Mouse (Mus musculus) hindbrain, embryonic 12.5 days (tissue): Measurements from ENCODE around the gene Pla2g4b. TPM values are rescaled to one million over a fixed set of nuclear protein-coding genes. Genes with fewer than 3 reads are reported as not detected.

ENCODE experiments used
- ATAC-seq: fragments of 200-750 bp; cut with Nextera tagmentation; 2 replicates; pipeline ENCODE4 v1.8.0; 2017; ENCODE audit warnings: moderate TSS enrichment; ENCODE audit not compliant: low FRiP score
- H3K27ac ChIP-seq: fragments of 300-500 bp; sonication (generic); 2 replicates; pipeline ENCODE4 v1.5.1; 2016; ENCODE audit warnings: mild to moderate bottlenecking
- H3K27me3 ChIP-seq: fragments of 300-500 bp; sonication (generic); 2 replicates; pipeline ENCODE4 v1.6.1; 2016; ENCODE audit warnings: mild to moderate bottlenecking
- H3K36me3 ChIP-seq: fragments of 300-500 bp; sonication (generic); 2 replicates; pipeline ENCODE4 v1.6.1; 2016; ENCODE audit warnings: mild to moderate bottlenecking
- H3K4me1 ChIP-seq: fragments of 300-500 bp; sonication (generic); 2 replicates; pipeline ENCODE4 v1.6.1; 2016
- H3K4me2 ChIP-seq: fragments of 300-500 bp; sonication (generic); replicated peaks from 2 replicates; pipeline ENCODE4 v1.6.1; 2016; ENCODE audit warnings: mild to moderate bottlenecking
- H3K4me3 ChIP-seq: fragments of 300-500 bp; sonication (generic); 2 replicates; pipeline ENCODE4 v1.5.1; 2016; ENCODE audit warnings: mild to moderate bottlenecking
- H3K9ac ChIP-seq: fragments of 300-500 bp; sonication (generic); 2 replicates; pipeline ENCODE4 v1.6.1; 2016; ENCODE audit warnings: mild to moderate bottlenecking, moderate library complexity
- H3K9me3 ChIP-seq: fragments of 300-500 bp; sonication (generic); replicated peaks from 2 replicates; pipeline ENCODE4 v1.6.1; 2016; ENCODE audit warnings: mild to moderate bottlenecking
- WGBS: fragments of 180-500 bp; shearing (Covaris S2); methylation state at CpG from one replicate; pipeline ENCODE4 v1.1.7; 2016; 5-methylcytosine and 5-hydroxymethylcytosine counted together
- polyA plus RNA-seq: library from polyadenylated mRNA; unstranded; fragments of >200 nt; fragmentation: Nextera tagmentation; extraction: Ambion mirVana; gene quantifications from 2 replicates; pipeline ENCODE4 v1.2.1, GENCODE M21; 2016

The Pla2g4b gene
- polyA plus RNA-seq = 5.0 and 6.3 TPM in 2 replicates

DNA sequence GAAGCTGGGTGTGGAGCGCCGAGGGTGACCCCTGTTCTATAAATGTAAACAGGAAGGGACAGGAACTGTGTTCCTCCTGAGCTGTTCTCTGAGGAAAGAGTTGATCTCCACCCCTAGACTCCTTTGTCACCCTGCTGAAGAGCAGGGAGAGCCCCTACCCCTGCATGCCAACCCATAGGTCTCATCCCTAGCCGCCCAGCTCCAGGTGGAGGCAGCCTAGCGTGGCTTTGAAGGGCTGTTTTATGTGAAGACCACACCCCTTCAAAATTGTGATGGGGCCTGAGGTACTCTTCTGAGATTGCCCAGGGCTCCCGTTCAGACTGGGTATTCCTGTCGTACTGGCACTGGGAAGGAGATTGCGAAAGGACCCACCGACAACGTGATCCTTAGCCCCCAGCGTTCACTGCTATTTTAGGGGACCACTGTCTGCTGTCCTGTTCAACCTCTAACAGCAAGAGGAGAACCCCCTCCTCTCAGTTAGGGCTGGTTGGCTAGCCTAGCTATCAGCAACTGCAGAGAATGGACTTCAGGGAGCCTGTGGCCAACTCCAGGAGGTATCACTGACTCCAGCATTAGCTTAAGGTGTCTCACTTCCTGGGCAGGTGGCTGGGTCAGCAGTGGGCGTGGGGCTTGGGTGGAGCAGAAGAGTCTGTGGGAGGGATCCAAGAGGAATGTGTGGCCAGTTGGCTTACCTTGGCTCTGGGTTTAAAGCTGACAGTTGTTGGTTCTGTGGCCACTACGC lies at the start of gene Pla2g4b:
Pla2g4b (plus strand) TSS at position 692 of the 742 bp plus-strand sequence.
- no peaks in the 10 kb centered on the region for H3K27me3 ChIP-seq
- H3K4me1 ChIP-seq = peaks cover 7% of the 10 kb centered on the region
- no peak within 1 kb of the TSS for H3K27ac ChIP-seq
- H3K9me3 ChIP-seq = no peaks in the 10 kb centered on the region
- H3K9ac ChIP-seq = no peak within 1 kb of the TSS
- H3K4me3 ChIP-seq = no peak within 1 kb of the TSS
- no peak for ATAC-seq
- 90% methylated on average over 12 of the region's 12 CpGs for WGBS
- H3K36me3 ChIP-seq = peaks cover 74% of the 10 kb centered on the region
- no peak within 1 kb of the TSS for H3K4me2 ChIP-seq

DNA sequence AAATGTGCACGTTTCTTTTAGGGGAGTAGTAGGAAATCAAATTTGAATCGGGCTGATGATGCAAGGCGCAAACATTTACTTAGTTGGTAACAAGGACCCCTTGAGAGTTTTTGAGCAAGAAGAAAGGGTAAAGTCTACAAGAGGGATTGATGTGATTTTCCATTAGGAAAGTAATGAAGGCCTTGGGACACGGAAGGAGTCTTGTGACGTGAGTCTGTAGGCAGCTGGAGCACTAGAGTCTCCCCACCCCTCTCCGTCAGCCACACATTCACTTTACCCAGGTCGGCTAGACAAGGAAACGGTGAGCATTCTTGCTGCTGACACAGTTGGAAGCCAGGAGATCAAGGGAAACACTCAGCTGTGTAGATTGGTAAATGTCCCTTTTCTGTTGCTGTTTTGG lies 47.3 kb upstream of the Pla2g4b start:
- WGBS = 74% methylated on average over 8 of the region's 8 CpGs
- no peak overlapping the region for H3K4me2 ChIP-seq
- no peak overlapping the region for H3K9ac ChIP-seq
- no peaks in the 10 kb centered on the region for H3K9me3 ChIP-seq
- H3K4me1 ChIP-seq = no peaks in the 10 kb centered on the region; the same call in 1 of the 2 replicates
- no peaks in the 10 kb centered on the region for H3K36me3 ChIP-seq
- no peak overlapping the region for H3K4me3 ChIP-seq
- H3K27ac ChIP-seq = no peak overlapping the region
- no peak for ATAC-seq
- no peaks in the 10 kb centered on the region for H3K27me3 ChIP-seq

DNA sequence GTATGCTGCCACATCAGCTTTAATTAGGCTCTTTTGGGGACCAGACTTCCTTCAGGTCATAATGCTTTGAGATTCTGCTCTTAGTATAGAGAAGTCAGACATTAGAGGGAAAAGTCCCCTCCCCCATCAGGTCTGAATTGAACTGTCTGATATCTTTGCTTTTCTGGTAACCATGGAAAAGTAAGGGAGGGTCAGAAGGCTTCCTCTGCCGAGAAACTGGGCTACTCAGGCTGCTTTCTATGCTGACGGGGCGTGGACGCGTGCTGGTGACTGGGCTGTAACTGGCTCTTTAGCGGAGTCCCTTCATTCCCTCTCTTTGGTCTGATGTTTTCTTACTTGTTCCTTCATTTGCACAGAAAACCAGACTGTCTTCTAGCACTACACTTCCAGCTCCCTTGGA lies 46.8 kb upstream of the Pla2g4b start:
- no peak overlapping the region for H3K4me2 ChIP-seq
- no peak overlapping the region for H3K27ac ChIP-seq
- no peak for ATAC-seq
- no peaks in the 10 kb centered on the region for H3K27me3 ChIP-seq
- H3K4me1 ChIP-seq = no peaks in the 10 kb centered on the region; the same call in 1 of the 2 replicates
- no peak overlapping the region for H3K4me3 ChIP-seq
- H3K36me3 ChIP-seq = no peaks in the 10 kb centered on the region
- H3K9me3 ChIP-seq = no peaks in the 10 kb centered on the region
- no peak overlapping the region for H3K9ac ChIP-seq
- 66% methylated on average over 6 of the region's 6 CpGs for WGBS

DNA sequence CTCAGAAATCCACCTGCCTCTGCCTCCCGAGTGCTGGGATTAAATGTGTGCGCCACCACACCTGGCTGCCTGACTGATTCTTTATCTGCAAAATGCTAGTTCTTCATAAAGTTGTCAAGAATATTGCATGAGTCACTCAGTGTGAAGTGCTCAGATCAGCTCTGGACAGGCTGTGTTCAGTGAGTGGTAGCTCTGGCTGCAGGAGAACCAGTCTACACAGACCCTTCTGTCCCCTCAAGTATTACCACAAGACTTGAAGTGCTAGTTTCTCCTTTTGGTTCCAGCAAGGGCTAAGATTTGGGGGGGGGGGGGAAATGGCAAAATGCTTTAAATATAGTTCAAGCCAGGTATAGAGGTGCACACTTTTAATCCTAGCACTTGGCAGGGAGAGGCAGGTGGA lies 45.8 kb upstream of the Pla2g4b start:
- H3K4me1 ChIP-seq = no peaks in the 10 kb centered on the region; the same call in 1 of the 2 replicates
- H3K4me3 ChIP-seq = no peak overlapping the region
- H3K36me3 ChIP-seq = no peaks in the 10 kb centered on the region; the same call in 1 of the 2 replicates
- H3K27me3 ChIP-seq = no peaks in the 10 kb centered on the region
- 97% methylated on average over 2 of the region's 2 CpGs for WGBS
- H3K27ac ChIP-seq = no peak overlapping the region
- no peak overlapping the region for H3K4me2 ChIP-seq
- no peak overlapping the region for H3K9ac ChIP-seq
- H3K9me3 ChIP-seq = no peaks in the 10 kb centered on the region
- no peak for ATAC-seq

DNA sequence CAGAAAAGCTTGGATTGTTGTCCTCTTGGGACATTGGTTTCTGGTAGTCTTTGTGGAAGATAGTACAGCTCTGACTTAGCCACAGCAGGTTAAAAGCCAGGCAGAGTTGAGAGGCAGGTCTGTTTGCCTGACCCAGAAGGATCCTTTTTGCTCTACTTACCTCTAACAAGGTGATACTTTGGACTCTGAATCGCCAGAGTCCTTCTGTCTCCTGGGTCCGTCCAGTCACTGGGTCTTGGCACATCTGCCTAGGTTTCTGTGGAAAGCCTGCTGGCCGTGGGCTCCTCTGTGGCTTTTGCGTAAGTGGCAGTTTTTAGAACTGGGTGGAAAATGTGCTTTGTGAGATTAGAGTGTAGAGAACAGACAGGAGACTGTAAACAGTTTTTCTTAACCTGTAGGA lies 44.3 kb upstream of the Pla2g4b start:
- no peaks in the 10 kb centered on the region for H3K9me3 ChIP-seq
- H3K36me3 ChIP-seq = no peaks in the 10 kb centered on the region; the same call in 1 of the 2 replicates
- no peak overlapping the region for H3K27ac ChIP-seq
- no peak overlapping the region for H3K4me2 ChIP-seq
- no peak overlapping the region for H3K9ac ChIP-seq
- over 99% methylated on average over 4 of the region's 4 CpGs for WGBS
- H3K27me3 ChIP-seq = no peaks in the 10 kb centered on the region
- ATAC-seq = no peak
- H3K4me3 ChIP-seq = no peak overlapping the region
- H3K4me1 ChIP-seq = no peaks in the 10 kb centered on the region; the same call in 1 of the 2 replicates

DNA sequence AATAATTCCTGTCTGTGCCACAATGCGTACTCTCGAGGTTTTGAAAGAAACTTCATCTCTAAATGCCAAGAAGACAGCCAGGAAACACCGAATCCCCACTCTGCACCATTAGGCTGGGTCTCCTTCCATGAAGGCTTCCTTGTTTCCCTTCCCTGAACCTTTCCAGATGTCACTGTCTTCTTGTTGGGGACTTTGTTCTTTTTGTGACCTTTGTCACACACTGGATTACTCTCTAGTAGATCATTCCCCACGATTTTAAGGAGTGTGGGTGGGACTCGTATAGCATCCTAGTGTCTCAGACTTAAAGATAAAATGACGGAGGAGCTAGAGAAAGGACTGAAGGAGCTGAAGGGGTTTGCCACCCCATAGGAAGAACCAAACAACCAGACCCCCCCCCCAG lies 42.3 kb upstream of the Pla2g4b start:
- Histone ChIP-seq H3K4me3 (no peak overlapping the region), H3K27me3 (no peaks in the 10 kb centered on the region), H3K9me3 (no peaks in the 10 kb centered on the region), H3K9ac (no peak overlapping the region), H3K36me3 (no peaks in the 10 kb centered on the region; the same call in 1 of the 2 replicates), H3K4me2 (no peak overlapping the region), H3K27ac (no peak overlapping the region), H3K4me1 (no peaks in the 10 kb centered on the region; the same call in none of the 2 replicates)
- ATAC-seq = no peak
- WGBS = 81% methylated on average over 6 of the region's 6 CpGs

DNA sequence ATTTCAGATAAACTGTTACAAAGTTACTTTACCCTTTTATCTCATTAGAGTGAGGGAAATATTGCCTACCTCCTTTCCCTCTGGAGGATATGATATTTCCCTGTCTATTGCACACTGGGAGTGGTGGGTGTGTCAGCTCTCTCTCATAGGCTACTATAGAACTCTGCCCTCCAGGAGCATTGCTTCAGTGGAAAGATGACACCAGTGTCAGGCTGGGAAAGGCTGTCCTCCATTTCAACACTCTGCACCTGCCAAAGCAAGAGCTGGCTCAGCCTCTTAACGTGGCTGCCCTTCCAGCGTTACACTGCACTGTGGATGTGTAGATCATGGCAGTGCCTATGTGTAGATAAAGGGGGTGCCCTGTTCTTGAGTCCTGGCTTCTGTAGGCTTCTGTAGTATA lies 40.9 kb upstream of the Pla2g4b start:
- no peak for ATAC-seq
- no peaks in the 10 kb centered on the region; the same call in 1 of the 2 replicates for H3K4me1 ChIP-seq
- no peaks in the 10 kb centered on the region; the same call in 1 of the 2 replicates for H3K36me3 ChIP-seq
- H3K4me3 ChIP-seq = no peak overlapping the region
- no peaks in the 10 kb centered on the region for H3K9me3 ChIP-seq
- no peak overlapping the region for H3K4me2 ChIP-seq
- H3K27me3 ChIP-seq = no peaks in the 10 kb centered on the region
- H3K27ac ChIP-seq = no peak overlapping the region
- 81% methylated on average over 2 of the region's 2 CpGs for WGBS
- H3K9ac ChIP-seq = no peak overlapping the region

DNA sequence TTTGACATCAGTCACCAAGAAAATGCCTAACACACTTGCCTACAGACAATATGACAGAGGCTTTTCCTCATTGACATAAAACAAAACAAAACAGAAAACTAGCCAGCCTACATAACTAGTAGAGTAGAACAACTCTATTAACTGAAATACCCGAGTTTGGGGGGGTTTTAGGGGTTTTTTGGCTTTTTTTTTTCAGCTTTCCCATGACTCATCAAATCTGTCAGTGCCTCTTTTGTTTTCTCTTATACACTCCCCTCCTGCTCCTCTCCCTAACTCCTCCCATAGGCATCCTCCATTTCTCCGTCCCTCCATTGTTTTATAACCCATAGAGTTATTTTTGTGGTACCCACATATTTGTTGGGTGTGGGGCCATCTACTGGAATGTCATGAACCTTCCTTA lies 39.7 kb upstream of the Pla2g4b start:
- Histone ChIP-seq H3K9me3 (no peaks in the 10 kb centered on the region), H3K4me2 (no peak overlapping the region), H3K4me3 (no peak overlapping the region), H3K27ac (no peak overlapping the region), H3K27me3 (no peaks in the 10 kb centered on the region), H3K4me1 (no peaks in the 10 kb centered on the region; the same call in 1 of the 2 replicates), H3K9ac (no peak overlapping the region), H3K36me3 (peaks cover under 1% of the 10 kb centered on the region; the same call in 1 of the 2 replicates)
- no peak for ATAC-seq
- WGBS = 52% methylated on average over 2 of the region's 2 CpGs

DNA sequence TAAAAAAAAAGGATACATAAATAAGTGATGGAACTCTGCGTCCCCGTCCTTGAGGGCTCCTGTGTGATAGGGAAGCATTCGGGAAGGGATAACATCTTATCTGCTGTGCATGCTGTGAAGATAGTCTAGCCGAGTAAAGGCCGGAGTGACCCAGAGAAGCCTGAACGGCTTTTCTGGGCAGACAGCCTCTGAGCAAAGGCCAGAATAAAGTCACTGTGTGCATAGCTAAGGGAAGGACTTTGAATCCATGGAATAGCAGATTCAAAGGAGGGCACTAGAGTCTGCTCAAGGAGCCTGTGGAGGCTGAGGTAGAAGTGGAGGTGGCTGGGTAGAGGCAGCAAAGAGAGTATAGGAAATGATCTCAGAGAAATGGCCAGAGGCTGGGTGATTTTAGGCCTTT lies 38.4 kb upstream of the Pla2g4b start:
- H3K9ac ChIP-seq = no peak overlapping the region
- no peak for ATAC-seq
- WGBS = 90% methylated on average over 6 of the region's 6 CpGs
- H3K4me2 ChIP-seq = no peak overlapping the region
- H3K9me3 ChIP-seq = no peaks in the 10 kb centered on the region
- H3K4me3 ChIP-seq = no peak overlapping the region
- H3K4me1 ChIP-seq = no peaks in the 10 kb centered on the region; the same call in 1 of the 2 replicates
- H3K36me3 ChIP-seq = peaks cover 5% of the 10 kb centered on the region; the same call in 1 of the 2 replicates
- H3K27ac ChIP-seq = no peak overlapping the region
- H3K27me3 ChIP-seq = no peaks in the 10 kb centered on the region

DNA sequence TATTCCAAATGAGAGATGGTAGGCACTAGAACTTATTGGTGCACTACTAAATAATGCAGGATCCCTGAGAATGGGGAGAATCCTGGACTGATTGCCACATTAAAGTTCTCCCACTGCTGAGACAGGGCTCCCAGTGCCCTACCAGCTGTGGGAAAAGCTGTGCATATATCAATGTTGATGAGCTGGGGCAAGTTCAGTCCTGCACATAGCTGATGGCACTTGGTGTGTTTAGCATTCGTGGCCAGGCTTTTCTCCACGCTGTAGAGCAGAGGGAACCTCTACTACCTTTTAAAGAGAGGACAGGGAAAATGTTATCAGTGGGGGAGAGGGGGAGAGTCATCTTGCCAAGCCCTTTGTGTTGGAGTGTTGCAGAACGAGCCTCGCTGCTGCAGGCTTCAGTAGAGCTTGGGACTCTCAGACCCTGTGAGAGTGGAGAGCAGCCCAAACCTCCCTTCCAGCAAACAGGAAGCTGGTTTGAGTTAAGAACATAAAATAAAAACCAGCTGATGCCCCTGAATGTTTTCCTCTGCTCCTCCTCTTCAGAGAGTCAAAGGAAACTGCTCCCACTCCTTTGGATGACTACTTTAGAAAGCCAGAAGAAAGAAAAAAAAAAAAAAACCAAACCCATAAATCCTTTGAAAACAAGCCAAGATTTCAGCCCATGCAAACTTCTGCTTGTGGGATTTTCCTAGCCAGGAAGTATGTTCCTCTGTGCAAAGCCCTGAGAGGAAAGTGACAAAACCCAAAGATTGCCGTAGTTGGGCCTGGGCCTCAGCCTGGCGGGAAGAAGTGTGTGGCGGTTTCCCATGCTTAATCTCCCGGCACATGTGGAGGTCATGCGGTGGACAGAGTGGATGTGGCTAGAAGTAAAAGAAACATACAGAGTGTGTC lies 37.6 kb upstream of the Pla2g4b start:
- Histone ChIP-seq H3K4me1 (no peaks in the 10 kb centered on the region; the same call in none of the 2 replicates), H3K27me3 (no peaks in the 10 kb centered on the region), H3K4me2 (no peak overlapping the region), H3K4me3 (no peak overlapping the region), H3K36me3 (peaks cover 5% of the 10 kb centered on the region; the same call in 1 of the 2 replicates), H3K9ac (no peak overlapping the region), H3K9me3 (no peaks in the 10 kb centered on the region), H3K27ac (0 out of 2 replicates have a peak overlapping the region, but pooled peaks have one; percentile 46)
- ATAC-seq = no peak
- WGBS = 66% methylated on average over 9 of the region's 9 CpGs

DNA sequence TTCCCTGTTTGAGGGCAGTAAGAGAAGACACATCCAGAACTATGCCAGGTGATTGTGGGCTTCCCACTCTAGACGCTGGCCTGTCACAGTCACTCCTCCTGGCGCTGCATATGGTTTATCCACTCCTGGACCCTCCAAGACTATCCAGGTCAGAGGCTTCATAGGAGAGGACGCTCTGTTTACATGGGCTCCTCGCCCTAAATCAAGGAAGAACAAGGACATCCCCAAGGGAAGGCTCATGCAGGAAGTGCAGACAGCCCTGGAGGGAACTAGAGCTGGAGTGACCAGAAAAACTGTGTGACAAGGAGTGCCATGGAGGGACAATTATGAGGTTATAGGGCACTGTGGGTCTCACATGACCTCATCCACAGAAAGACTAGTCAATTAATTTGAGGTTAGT lies 35.9 kb upstream of the Pla2g4b start:
- peaks cover 5% of the 10 kb centered on the region for H3K4me1 ChIP-seq
- no peak for ATAC-seq
- H3K36me3 ChIP-seq = 0 out of 2 replicates have a peak, but pooled peaks cover 5% of the 10 kb centered on the region
- H3K9me3 ChIP-seq = no peaks in the 10 kb centered on the region
- no peaks in the 10 kb centered on the region for H3K27me3 ChIP-seq
- no peak overlapping the region for H3K9ac ChIP-seq
- no peak overlapping the region for H3K27ac ChIP-seq
- no peak overlapping the region for H3K4me2 ChIP-seq
- WGBS = 89% methylated on average over 4 of the region's 4 CpGs
- H3K4me3 ChIP-seq = no peak overlapping the region

DNA sequence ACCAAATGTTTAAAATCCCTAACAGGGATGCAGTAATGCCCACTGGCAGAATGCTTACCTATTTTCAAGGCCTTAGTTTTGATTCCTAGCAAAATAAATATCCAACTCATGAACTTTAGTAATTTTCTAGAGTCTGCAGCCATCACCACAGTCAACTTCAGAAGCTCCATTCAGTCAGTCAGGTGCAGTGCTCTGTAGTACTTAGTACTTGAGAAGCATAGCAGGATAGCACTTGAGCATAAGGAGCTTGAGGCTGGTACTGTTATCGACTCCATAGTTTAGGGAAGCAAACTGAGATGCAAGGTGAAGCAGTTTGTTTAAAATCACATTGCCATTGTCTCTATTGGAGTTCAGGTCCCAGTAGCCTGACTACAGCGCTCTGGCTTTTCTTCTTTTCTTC lies 33.5 kb upstream of the Pla2g4b start:
- 88% methylated on average over 2 of the region's 2 CpGs for WGBS
- no peak for ATAC-seq
- H3K36me3 ChIP-seq = 0 out of 2 replicates have a peak, but pooled peaks cover 5% of the 10 kb centered on the region
- no peaks in the 10 kb centered on the region for H3K27me3 ChIP-seq
- H3K27ac ChIP-seq = no peak overlapping the region
- no peaks in the 10 kb centered on the region for H3K9me3 ChIP-seq
- H3K4me2 ChIP-seq = no peak overlapping the region
- H3K4me3 ChIP-seq = no peak overlapping the region
- H3K9ac ChIP-seq = no peak overlapping the region
- H3K4me1 ChIP-seq = peaks cover 5% of the 10 kb centered on the region
